ENCODE assay signal across 17 mouse cellular contexts in genomic region chr16:7164153-7164737, GRCm38 (mm10).
DNase-seq lines count a peak whose midpoint lies in the region; ATAC-seq and TF ChIP-seq lines count a peak whose summit lies in the region.
"Had no signal": no experiment of that assay in that cellular context is flagged by ENCODE, and none has a peak within 500 bp of the region (broad histone marks: within the 10 kb centered on the region; RNA-seq: fewer than 3 reads in every experiment).

No protein-coding gene starts in this region.

- no peak for TF ChIP-seq CTCF in lung, postnatal 0 days (IDR thresholded peaks at IDR 0.05)

- 46% methylated on average over 8 of the region's 8 CpGs for WGBS in neural tube, embryonic 13.5 days
- 61% methylated on average over 8 of the region's 8 CpGs for WGBS in midbrain, embryonic 16.5 days
- WGBS in lung, postnatal 0 days, result 89% methylated on average over 8 of the region's 8 CpGs
- WGBS in kidney, embryonic 16.5 days, result 38% methylated on average over 8 of the region's 8 CpGs

- no peak overlapping the region for H3K4me3 ChIP-seq in neural tube, embryonic 13.5 days
- H3K4me3 ChIP-seq in midbrain, embryonic 16.5 days (ENCODE audit: low read depth, low read length), result no peak overlapping the region
- no peak overlapping the region for H3K4me3 ChIP-seq in lung, postnatal 0 days (ENCODE audit: low read depth, low read length)
- H3K4me3 ChIP-seq in kidney, embryonic 16.5 days (ENCODE audit: low read length), result no peak overlapping the region
- H3K4me3 ChIP-seq: heart, embryonic 12.5 days; intestine, embryonic 15.5 days; kidney, embryonic 15.5 days; limb, embryonic 12.5 days had no signal

- ATAC-seq in neural tube, embryonic 13.5 days (ENCODE audit: low read depth), result no peak
- peak; percentile 59 for ATAC-seq in midbrain, embryonic 16.5 days
- ATAC-seq in lung, postnatal 0 days, result no peak
- ATAC-seq in kidney, embryonic 16.5 days (ENCODE audit: low FRiP score, low TSS enrichment), result no peak
- ATAC-seq: forebrain, embryonic 16.5 days; intestine, embryonic 15.5 days had no signal

- no peaks in the 10 kb centered on the region for H3K9me3 ChIP-seq in neural tube, embryonic 13.5 days
- no peaks in the 10 kb centered on the region for H3K9me3 ChIP-seq in midbrain, embryonic 16.5 days (replicated peaks; ENCODE audit: control insufficient read depth, low read length, poor library complexity, severe bottlenecking)
- H3K9me3 ChIP-seq in lung, postnatal 0 days (ENCODE audit: low read length), result no peaks in the 10 kb centered on the region
- H3K9me3 ChIP-seq in kidney, embryonic 16.5 days (ENCODE audit: low read length), result no peaks in the 10 kb centered on the region
- H3K9me3 ChIP-seq: heart, embryonic 12.5 days; intestine, embryonic 15.5 days; kidney, embryonic 15.5 days; limb, embryonic 12.5 days had no signal

- H3K27ac ChIP-seq in neural tube, embryonic 13.5 days (replicated peaks), result peak overlapping the region; percentile 86
- peak overlapping the region; percentile 70 for H3K27ac ChIP-seq in midbrain, embryonic 16.5 days (ENCODE audit: low read length)
- no peak overlapping the region for H3K27ac ChIP-seq in lung, postnatal 0 days (ENCODE audit: low read length)
- no peak overlapping the region for H3K27ac ChIP-seq in kidney, embryonic 16.5 days (ENCODE audit: low read length)
- H3K27ac ChIP-seq: intestine, embryonic 15.5 days; kidney, embryonic 15.5 days; limb, embryonic 12.5 days; liver, embryonic 14.5 days; stomach, postnatal 0 days had no signal

- no peaks in the 10 kb centered on the region for H3K27me3 ChIP-seq in neural tube, embryonic 13.5 days
- H3K27me3 ChIP-seq in midbrain, embryonic 16.5 days (ENCODE audit: control insufficient read depth, insufficient read depth, low read depth, low read length), result no peaks in the 10 kb centered on the region
- H3K27me3 ChIP-seq in lung, postnatal 0 days (replicated peaks; ENCODE audit: insufficient read depth, low read length), result no peaks in the 10 kb centered on the region
- no peaks in the 10 kb centered on the region for H3K27me3 ChIP-seq in kidney, embryonic 16.5 days (ENCODE audit: insufficient read depth, low read length)
- H3K27me3 ChIP-seq: CH12.LX; heart, embryonic 12.5 days; intestine, embryonic 15.5 days; kidney, embryonic 15.5 days; limb, embryonic 12.5 days had no signal

- H3K4me1 ChIP-seq in neural tube, embryonic 13.5 days (replicated peaks), result peaks cover 49% of the 10 kb centered on the region
- peaks cover 17% of the 10 kb centered on the region for H3K4me1 ChIP-seq in midbrain, embryonic 16.5 days (ENCODE audit: control insufficient read depth, insufficient read depth, low read length)
- H3K4me1 ChIP-seq in lung, postnatal 0 days (ENCODE audit: insufficient read depth, low read depth, low read length), result no peaks in the 10 kb centered on the region
- H3K4me1 ChIP-seq in kidney, embryonic 16.5 days (ENCODE audit: insufficient read depth, low read length), result no peaks in the 10 kb centered on the region
- H3K4me1 ChIP-seq: intestine, embryonic 15.5 days had no signal

- 0 out of 2 replicates have a peak overlapping the region, but pooled peaks have one; percentile 2 for H3K9ac ChIP-seq in neural tube, embryonic 13.5 days
- H3K9ac ChIP-seq in midbrain, embryonic 16.5 days (ENCODE audit: low read depth, low read length), result no peak overlapping the region
- H3K9ac ChIP-seq in lung, postnatal 0 days (replicated peaks; ENCODE audit: low read depth), result no peak overlapping the region
- H3K9ac ChIP-seq in kidney, embryonic 16.5 days (replicated peaks; ENCODE audit: low read length), result no peak overlapping the region
- H3K9ac ChIP-seq: heart, embryonic 12.5 days; intestine, embryonic 15.5 days; kidney, embryonic 15.5 days; limb, embryonic 12.5 days; liver, embryonic 14.5 days had no signal

- DNase-seq in heart, adult 11 months, result peak; percentile 86
- no peak for DNase-seq in heart, postnatal 36 days
- DNase-seq in neural tube, embryonic 10.5 days (ENCODE audit: extremely low spot score, low spot score), result no peak
- DNase-seq in lung, postnatal 0 days (ENCODE audit: low spot score), result no peak
- DNase-seq: adrenal gland, postnatal 36 days; cerebellum, adult 8-10 months had no signal

- intact Hi-C loops in heart, postnatal 36 days (cut with DNase I), result no loop called here

- H3K4me2 ChIP-seq in neural tube, embryonic 13.5 days, result no peak overlapping the region
- H3K4me2 ChIP-seq in midbrain, embryonic 16.5 days (ENCODE audit: low read length), result no peak overlapping the region
- H3K4me2 ChIP-seq in lung, postnatal 0 days (replicated peaks; ENCODE audit: low read depth, low read length), result no peak overlapping the region
- no peak overlapping the region for H3K4me2 ChIP-seq in kidney, embryonic 16.5 days (replicated peaks; ENCODE audit: low read depth, low read length)
- H3K4me2 ChIP-seq: heart, embryonic 12.5 days; intestine, embryonic 15.5 days; kidney, embryonic 15.5 days; limb, embryonic 12.5 days had no signal

- TF ChIP-seq EP300 in lung, postnatal 0 days (IDR thresholded peaks at IDR 0.05), result no peak

- H3K36me3 ChIP-seq in neural tube, embryonic 13.5 days, result no peaks in the 10 kb centered on the region
- no peaks in the 10 kb centered on the region for H3K36me3 ChIP-seq in midbrain, embryonic 16.5 days (ENCODE audit: control insufficient read depth, insufficient read depth, low read length)
- no peaks in the 10 kb centered on the region for H3K36me3 ChIP-seq in lung, postnatal 0 days (ENCODE audit: insufficient read depth, low read length)
- no peaks in the 10 kb centered on the region for H3K36me3 ChIP-seq in kidney, embryonic 16.5 days (ENCODE audit: insufficient read depth, low read length)
- H3K36me3 ChIP-seq: heart, embryonic 12.5 days; intestine, embryonic 15.5 days; kidney, embryonic 15.5 days; limb, embryonic 12.5 days had no signal

Comparison
In these comparisons a context has a peak if more than half of its experiments do, and no peak if none do; other contexts are left out.
1. H3K27ac ChIP-seq: peak in neural tube, embryonic 13.5 days (single experiment) and midbrain, embryonic 16.5 days (single experiment); none in lung, postnatal 0 days (single experiment) and kidney, embryonic 16.5 days (single experiment).